Mouse (Mus musculus): ENCODE data around the gene Mgat3.

Gene Mgat3

DNA sequence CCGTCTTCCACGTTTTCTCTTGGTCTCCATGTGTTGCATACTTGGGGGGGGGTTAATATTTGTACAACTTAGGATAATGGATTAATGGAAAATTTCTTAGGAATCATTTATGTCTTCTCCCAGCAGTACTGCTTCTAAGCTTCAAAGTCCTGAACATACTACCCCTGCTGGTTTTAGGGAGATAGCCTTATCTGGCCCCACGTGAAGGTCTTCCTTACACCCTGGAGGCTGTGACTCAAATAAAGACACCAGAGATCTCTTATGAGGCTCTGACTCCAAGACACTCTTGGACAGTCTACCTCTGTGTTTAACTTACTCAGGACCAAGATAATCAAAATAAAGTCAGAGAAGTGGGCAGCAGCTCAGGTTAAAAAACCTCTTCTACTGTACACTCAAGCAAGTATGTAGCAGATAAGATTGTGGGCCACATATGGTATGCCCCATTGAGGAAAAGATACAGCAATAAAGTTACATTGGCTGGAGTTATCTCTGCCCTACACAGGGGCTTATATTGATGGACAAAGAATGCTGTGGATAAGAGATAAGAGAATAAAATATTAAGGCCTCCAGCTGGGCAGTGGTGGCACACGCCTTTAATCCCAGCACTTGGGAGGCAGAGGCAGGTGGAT lies 8.7 kb downstream of the Mgat3 start:
- no peak for DNase-seq

DNA sequence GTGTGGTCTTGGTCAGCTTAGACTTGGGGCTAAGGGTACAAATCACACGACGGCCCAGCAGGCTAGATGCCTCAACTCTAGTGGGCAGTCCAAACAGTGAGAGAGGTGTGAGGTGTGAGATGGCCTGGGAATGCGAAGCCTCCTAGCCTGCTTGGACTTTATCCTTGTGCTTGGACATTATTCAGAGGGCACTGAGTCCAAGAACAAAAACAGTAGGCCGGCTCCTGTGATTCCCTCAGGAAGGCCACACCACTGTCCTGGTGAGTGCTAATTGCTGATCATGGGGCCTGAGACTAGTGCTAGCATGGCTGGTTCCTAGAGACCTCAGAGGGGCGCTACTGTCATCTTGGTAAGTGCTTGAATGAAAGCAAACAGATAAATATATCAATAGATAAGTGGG lies 15.4 kb downstream of the Mgat3 start:
- DNase-seq = no peak

DNA sequence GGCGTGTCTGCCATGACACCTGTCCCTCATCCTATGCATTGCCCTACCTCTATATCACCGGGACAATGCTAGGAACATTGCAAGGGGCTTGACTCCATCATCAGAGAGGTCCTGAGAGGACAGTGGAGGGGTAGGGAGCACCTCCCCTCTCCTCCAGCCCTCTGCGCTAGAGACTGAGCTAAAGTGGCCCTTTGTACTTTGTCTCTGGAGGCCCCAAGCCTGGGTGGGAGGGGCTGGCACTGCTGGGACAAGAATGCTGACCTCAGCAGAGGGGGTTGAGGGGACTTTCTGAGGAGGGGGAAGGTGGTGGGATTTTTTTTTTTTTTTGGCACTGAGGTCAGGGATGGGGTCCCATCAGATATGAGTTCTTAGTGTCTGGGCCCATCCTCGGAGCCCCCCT lies 16.6 kb downstream of the Mgat3 start:
- DNase-seq = no peak

DNA sequence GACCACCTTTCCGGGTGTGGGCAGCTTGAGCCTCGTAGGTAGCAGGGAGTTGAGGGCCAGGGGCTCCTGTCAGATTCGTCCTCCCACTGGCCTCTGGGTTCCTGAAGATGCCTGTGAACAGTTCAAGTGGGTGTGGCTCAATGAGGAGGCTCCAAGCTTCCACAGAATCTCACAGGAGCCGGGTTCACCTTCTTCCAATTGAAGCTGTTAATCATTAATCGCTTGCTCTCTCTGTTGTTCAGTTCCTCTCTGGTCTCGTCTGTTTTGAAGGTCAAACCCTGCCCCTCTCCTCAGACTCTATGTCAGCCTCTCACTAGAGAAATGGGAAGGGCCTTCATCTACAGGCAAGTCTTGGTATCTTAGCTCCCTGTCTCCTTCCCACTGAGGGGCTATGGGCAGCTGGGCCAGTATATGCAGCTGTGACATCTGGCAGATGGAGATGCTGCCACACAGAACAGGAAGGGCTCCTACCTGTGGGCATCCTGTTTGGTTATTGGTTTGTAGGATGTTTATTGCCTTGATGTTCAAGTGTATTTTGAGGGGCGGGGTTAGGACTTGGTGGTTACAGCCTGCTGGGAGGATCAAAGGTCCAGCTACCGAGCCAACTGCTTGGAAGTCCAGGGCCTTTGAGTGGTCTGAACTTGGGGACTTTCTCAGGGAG lies 18.2 kb downstream of the Mgat3 start:
- peak; percentile 18 for DNase-seq

DNA sequence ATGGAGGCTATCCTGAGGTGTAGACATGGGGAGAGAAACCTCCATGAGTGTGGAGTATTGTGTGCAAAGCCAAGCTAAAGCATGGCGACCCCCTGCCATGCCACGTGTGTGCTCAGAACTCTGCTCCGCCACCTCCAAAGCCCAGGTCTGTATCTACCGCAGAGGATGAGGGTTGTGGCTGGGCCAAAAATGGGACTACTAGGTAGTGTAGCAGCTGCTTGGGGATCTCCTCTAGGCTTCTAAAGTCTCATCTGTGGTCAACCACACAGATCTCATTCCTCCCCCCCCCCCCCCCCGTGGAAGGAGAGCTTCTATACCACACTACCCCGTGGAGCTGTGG lies 18.7 kb downstream of the Mgat3 start:
- peak; percentile 51 for DNase-seq

DNA sequence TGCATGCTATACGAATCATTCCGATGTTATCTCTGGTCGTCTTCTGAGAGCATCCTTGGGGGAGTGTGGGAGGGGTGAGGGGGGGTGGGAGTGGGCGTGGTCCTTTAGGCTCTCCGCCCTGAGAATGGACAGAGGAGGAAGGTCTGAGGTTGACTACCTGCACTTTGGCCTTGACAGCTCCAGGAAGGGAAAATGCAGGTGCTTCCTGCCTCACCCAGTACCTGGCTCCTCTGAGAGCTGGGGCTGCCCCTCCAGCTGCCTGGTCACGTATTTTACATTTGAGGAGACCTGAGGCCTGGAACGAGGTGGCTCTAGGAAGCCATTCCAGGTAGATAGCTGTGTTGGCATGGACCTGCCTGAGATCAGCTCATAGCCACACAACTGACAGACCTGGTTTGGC lies 19.3 kb downstream of the Mgat3 start:
- DNase-seq = no peak

DNA sequence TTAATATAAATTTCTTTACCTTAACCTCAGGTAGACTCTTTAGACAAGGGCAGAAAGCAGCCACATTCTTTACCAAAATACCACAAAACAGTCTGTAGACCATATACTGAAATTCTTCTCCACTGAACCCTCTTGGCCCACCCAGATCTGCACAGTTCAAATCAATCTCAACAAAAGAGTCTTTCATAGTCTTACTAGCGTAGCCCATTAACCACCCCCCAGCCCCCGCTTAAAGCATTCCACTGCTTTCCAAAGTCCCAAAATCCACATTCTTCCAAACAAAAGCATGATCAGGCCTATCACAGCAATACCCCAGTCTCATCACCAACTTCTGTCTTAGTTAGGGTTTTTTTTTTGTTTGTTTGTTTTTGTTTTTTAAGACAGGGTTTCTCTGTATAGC lies 26.0 kb downstream of the Mgat3 start:
- no peak for DNase-seq

DNA sequence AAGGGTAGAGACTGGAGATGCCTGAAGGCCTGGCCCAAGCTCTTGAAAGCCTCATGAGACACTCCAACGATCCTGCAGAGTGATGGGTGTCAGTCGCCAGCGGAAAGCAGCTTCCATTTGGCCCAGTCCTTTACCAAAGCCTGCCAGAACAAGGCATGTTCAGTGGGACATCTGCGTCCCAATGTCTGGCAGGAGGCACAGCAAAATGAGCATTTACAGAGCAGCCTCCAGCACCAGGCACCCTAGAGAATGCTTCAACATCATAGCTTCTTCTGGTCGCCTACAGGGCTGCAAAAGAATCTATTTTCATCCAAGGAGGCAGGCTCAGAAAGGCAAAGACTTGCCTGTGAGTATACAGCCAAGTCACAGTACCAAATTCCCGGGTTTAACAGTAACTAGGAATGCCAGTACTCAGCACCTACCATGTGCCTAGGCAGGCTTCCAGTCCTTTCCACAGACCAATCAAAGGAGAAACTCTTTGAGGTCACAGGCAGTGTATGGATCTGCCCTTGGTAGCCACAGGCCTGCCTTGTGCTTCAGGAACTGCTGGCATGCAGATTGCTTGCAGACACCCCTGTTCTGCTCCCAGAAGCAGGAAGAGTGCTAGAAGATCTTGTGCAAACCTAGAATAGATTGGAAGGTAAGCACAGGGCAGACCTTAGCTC lies 28.7 kb downstream of the Mgat3 start:
- DNase-seq = no peak

DNA sequence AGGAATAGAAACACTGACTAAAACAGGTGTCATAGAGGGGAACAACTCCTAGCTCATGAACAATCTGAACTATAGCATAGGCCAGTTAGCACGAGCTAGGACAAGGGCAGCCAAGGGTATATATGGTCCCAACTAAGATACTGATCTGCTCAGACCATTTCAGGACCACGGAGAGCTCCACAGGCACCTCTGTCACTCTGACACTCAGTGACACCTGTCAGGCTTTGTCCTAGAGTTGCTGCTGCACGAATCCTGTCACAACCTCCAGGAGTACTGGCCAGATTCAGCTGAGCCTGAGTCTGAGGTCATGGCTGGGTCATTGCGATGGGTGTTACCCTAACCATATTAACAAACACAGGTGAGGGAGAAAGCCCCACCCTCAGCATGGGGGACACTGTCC lies 29.9 kb downstream of the Mgat3 start:
- peak; percentile 64 for DNase-seq

DNA sequence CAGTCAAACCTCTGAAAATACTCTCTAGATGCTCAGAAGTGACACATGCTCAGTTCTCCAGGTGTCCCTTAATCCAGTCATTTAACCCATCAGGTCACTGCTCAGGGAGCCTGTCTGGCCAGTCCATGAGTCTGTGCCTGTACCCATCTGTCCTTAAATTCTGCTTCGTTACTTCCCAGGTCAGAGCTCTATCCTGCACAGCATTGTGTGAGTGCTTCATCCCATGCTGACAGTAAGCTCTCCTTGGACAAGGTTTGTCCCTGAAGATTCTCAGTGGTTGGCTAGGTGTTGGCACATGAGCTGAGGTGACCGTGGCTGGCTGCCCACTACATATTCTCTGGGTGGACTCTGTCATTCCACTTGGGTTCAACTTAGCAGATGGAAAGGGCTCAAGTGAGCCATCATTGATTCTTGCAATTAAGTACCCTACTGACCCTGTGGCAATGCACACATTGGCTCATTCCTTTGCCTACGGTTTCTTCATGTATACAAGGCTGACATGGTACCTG lies 32.6 kb downstream of the Mgat3 start:
- DNase-seq = no peak

DNA sequence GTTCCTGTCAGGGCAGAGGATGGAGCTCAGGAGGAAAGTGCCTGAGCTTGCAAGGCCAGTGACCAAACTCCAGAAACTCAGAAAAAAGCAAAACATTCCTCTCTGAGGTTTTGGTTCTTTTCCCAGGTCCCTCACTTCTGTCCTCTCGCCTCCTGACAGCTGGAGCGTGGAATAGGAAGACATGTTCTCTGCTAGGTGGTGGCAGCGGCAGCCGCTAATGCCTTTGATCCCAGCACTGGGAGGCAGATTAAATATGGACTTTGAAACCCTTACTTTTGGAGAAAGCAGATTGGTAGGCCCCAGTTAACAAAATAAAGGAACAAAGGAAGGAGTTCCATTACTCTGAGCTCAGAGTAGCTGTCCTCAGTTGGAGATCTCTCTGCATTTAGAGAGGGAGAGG lies 34.9 kb downstream of the Mgat3 start:
- DNase-seq = no peak

DNA sequence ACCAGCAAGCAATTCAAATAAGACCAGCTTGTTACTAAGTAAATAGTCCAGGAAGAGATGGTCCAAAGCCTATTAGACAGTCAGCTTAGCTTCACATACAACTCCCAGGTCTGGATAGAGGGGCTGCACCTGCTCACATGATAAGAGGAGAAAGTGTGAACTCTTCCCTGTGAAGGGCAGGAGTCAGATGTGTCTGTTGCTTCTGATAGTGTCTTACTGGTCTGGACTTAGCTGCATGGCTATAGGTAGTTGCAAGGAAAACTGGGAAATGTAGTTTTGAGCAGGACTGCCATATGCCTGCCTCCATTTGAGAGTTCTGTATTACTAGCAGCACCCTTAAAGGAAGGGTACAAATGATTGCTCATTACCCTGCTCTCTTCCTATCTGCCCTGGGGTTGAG lies 40.2 kb downstream of the Mgat3 start:
- no peak for DNase-seq

DNA sequence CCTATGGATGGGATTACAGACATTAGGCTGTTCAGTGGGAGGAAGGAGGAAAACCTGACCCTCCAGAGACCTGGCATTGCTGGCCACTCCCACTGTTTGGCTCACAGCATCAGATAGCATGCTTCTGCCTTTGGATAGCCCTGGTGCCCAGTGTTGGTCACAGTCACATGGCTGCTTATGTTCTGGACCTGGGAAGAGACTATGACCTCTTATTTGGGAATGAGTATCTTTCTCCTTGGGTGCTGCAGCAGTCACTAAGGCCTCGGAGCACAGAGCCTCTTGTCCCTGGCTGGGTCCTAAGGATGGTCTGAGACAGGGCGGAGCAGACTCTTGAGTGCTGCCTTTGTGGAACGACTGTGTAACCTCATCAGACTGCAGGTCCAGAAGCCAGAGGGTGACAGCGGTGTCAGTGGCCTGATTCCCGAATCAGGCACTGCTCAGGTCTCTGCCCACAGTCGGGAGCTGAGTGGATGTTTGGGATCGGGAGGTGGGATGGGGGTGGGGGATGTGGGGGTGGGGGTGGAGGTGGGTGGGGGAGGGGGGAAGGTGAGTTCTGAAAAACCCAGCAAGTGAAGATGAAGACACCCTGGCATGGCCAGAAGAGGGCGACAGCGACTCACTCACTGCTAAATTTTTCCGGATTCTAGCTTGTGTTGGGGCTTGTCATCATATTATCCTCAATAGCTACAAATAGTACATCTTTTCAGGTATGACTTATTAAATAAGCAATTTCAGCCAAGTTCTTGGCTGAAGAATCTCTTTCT lies 42.4 kb downstream of the Mgat3 start:
- DNase-seq = peak; percentile 65

DNA sequence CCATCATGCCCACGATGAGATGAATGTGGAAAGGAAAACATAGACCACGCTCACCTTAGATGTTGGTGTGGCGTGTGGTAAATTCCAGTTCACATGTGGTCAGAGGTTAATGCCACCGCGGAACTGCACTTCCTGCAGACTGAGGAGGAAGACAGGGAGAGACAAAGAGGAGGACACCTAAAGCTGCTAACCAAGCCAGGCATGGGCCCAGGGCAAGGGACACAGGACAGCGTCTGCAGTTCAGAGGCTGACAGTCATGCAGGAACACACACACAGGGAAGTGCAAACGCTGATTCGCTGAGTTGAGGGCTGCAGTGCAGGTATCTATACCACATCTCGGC lies 42.9 kb downstream of the Mgat3 start:
- no peak for DNase-seq

DNA sequence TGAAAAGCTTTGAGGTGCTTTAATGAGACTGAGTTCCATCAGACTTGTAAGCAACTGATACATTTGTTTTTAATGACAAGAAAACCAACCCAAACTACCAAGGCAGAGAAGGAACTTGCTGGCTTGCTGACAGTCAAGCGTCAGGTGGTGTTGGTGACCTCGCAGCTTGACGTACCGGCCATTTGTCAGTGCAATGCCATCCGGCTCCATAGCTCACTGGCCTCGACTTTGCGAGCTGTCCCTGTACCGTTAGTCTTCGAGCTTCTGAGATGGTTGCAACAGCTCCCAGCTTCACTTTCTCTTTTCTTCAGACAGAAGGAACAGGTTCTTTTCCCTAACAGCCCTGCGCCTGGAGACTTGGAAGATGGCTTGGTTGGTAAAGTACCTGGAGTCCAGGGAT lies 44.0 kb downstream of the Mgat3 start:
- DNase-seq = no peak

DNA sequence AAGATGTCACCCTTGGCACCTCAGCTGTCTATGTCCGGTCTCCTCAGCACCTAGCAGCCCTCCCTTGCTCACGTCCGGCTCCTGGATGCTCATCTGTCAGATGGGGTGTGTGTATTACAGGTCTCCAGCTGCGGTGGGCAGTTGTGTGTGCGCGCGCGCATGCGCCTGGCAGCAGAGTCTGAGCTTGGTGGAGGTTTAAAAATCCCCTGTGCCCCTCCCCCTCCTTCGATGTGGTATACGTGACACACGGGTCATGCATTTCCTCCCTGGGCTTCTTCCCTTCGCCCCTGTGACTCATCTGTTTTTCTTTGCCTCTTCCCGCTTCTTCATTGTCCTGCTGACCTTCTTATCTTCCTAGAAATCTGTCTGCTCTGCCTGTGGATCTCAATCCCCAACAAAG lies 45.7 kb downstream of the Mgat3 start:
- DNase-seq = peak; percentile 77

DNA sequence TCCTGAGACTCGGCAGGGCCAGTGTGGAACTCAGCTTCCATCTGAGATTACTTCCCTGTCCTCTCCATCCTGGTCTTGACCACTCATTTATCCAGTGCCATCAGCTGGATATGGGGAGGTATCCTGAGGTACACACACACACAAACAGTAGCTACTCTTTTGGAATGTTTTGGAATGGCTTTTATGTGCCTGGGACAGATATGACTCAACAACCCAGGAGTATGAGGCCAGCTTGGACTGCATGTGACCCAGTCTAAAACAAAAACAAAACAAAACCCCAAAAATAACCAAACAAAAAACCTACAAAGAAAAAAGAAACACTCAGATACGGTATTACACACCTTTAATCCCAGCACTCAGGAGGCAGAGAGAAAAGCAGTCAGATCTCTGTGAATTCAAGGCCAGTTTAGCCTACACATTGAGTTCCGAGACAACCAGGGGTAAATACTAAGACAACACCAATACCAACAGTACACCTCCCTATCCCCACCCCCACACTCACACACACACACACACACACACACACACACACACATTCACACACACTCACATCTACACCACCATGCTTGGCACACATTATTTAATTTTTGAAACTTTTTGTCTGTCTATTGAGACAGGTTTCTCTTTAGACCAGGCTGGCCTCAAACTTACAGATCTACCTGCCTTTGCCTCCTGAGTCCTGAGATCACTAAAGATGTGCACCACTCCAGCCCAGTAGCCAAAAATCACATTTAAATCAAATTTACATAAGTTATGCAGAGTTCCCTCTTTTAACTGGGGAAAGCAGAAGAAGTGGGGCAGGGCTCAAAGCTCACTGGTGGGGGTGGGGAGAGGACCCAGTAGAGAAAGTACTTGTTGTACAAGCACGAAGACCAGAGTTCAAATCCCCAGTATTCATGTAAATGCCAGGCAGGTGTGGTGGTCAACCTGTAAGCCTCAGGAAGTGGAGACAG lies 46.5 kb downstream of the Mgat3 start:
- no peak for DNase-seq

DNA sequence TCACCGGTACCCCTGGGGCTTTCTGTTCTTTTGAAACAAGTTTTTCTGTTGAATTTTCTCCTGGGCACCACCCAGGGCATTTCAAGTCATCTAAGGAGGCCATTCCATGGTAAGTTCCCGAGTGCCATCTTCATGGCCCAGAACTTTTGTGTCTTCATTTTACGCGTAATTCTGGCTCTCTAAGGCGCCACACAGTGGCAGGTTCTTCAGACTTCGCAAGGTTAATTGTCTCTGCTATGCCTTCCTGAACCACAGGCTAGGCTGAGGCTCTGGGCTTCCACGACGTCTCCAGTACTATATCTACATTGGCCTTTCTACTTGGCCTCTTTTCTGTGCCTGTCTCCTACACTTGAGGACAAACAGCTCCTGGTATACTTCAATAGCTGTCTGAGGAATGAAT lies 47.5 kb downstream of the Mgat3 start:
- DNase-seq = no peak

DNA sequence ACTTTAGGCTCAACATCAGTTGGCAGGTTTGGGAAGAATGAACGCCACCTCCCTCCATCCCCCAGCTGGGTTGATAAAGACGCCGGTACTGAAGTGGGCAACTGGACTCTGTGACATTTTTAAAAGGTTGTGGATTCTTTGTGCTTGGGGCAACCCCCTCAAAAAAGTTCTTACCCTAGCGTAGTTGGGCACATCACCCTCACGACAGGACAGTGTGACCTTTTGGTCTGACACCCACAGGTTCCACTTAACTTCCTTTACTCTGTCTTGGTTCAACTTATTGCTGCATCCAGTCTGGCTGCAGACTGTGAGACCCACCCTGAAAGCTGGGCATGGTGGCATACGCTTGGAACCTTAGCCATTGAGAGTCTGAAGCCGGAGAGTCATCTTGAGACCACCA lies 50.2 kb downstream of the Mgat3 start:
- DNase-seq = no peak

DNA sequence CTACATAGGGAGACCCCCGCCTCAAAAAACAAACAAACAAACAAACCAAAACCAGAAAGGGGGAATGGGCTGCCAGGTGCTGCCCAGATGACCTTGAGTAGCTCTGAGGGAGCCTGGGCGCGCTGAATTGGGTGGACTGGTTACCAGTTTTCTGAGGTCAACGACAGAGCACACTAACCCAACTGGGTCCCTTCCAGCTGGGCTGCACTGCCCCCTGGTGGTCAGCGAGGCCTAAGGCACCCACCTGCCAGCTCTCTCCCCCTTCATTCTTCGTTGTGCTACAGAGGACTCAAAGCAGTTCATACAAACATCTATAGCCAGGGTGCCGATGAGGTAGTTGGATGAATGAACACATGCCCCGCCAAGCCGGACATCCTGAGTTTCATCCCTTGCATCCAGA lies 51.7 kb downstream of the Mgat3 start:
- DNase-seq = peak; percentile 89

DNA sequence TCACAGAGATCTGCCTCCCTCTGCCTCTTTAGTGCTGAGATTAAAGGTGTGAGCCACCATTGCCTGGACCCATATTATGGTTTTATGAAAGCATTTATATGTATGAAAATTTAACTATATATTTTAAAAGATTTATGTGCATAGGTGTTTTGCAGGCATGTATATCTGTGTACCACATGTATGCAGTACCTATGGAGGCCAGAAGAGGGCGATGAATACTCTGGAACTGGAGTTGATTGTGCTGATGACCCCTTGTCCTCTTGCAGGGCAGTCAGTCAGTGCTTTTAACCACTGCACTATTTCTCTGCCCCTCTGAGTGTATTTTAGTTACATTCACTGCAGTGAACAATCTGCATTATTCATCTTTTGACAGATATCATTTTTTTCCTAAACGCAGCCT lies 52.3 kb downstream of the Mgat3 start:
- peak; percentile 78 for DNase-seq

DNA sequence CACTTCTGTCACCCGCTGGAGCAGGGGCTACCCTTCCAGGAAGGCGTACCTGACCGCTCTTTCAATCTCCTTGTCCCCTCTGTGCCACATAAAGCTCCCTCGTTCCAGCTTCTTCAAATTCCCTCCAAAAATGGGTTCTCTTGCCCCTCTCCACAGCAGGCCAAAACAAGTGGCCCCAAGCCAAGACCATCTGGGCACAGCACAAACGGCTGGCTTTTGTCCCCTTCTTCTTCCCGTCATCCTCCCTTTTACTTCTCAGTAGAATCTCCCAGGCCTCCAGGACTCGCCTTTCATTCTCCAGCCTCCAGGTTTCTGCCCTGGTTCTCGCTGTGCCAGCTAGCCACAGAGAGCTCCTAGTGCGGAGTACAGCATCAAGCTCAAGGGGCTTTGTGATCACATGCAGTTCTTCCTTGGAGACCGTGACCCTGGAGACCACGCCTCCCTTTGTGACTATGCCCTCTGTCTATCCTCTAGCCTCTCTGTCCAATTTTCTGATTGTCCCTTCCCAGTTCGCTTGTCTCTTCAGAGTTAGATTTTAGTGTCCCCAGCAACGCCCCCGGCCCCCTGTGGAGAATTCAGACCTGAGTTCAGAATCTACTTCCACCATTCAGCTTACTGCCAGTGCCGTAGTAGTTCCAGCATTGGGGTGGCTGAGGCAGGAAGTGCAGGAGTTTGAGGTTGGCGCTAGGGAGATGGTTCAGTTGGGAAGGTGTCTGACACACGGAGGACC lies 54.7 kb downstream of the Mgat3 start:
- no peak for DNase-seq
